Mouse (Mus musculus) stomach, embryonic 14.5 days (tissue): Measurements from ENCODE around the gene Cd5. TPM values are rescaled to one million over a fixed set of nuclear protein-coding genes. Genes with fewer than 3 reads are reported as not detected.

Experiments
- ATAC-seq: fragments of 200-750 bp; cut with Nextera tagmentation; 2 replicates; pipeline ENCODE4 v1.8.0; 2017; ENCODE audit warnings: low read depth, moderate TSS enrichment; ENCODE audit not compliant: insufficient number of reproducible peaks, insufficient read depth, low FRiP score
- H3K27ac ChIP-seq: fragments of 300-500 bp; sonication (generic); 2 replicates; pipeline ENCODE4 v1.5.1; 2014; ENCODE audit warnings: mild to moderate bottlenecking, low read length, moderate library complexity, mixed read lengths
- H3K27me3 ChIP-seq: fragments of 300-500 bp; sonication (generic); 2 replicates; pipeline ENCODE4 v1.6.1; 2014; ENCODE audit warnings: low read length, control low read depth, mixed read lengths; ENCODE audit not compliant: control insufficient read depth, insufficient read depth
- H3K36me3 ChIP-seq: fragments of 300-500 bp; sonication (generic); 2 replicates; pipeline ENCODE4 v1.6.1; 2014; ENCODE audit warnings: mild to moderate bottlenecking, control low read depth, low read length, moderate library complexity, mixed read lengths; ENCODE audit not compliant: control insufficient read depth, insufficient read depth
- H3K4me1 ChIP-seq: fragments of 300-500 bp; sonication (generic); 2 replicates; pipeline ENCODE4 v1.6.1; 2014; ENCODE audit warnings: low read length, control low read depth, mixed read lengths; ENCODE audit not compliant: control insufficient read depth, insufficient read depth
- H3K4me2 ChIP-seq: fragments of 300-500 bp; sonication (generic); replicated peaks from 2 replicates; pipeline ENCODE4 v1.6.1; 2014; ENCODE audit warnings: low read depth, low read length, control low read depth
- H3K4me3 ChIP-seq: fragments of 300-500 bp; sonication (generic); 2 replicates; pipeline ENCODE4 v1.5.1; 2014; ENCODE audit warnings: low read depth, low read length, control low read depth
- H3K9ac ChIP-seq: fragments of 300-500 bp; sonication (generic); replicated peaks from 2 replicates; pipeline ENCODE4 v1.6.1; 2014; ENCODE audit warnings: low read depth, mild to moderate bottlenecking, control low read depth, low read length, moderate library complexity, mixed read lengths
- H3K9me3 ChIP-seq: fragments of 300-500 bp; sonication (generic); 2 replicates; pipeline ENCODE4 v1.6.1; 2016; ENCODE audit warnings: low read depth, low read length, control low read depth; ENCODE audit not compliant: control insufficient read depth
- WGBS: fragments of 180-500 bp; shearing (Covaris S2); extraction: QIAGEN DNeasy Blood & Tissue Kit; methylation state at CpG from one replicate; pipeline ENCODE4 v1.1.7; 2014; 5-methylcytosine and 5-hydroxymethylcytosine counted together
- polyA plus RNA-seq: library from polyadenylated mRNA; unstranded; fragments of >200 nt; fragmentation: Nextera tagmentation; extraction: Ambion mirVana; gene quantifications from 2 replicates; pipeline ENCODE4 v1.2.1, GENCODE M21; 2014

The Cd5 gene
- polyA plus RNA-seq, 1 experiment from 2014 or later: 2.1 TPM

GRCm38 (mm10) chr19:10690336-10690735 is 48.5 kb downstream of the Cd5 start:
- peak overlapping the region; percentile 97; the same call in 1 of the 2 replicates for H3K27ac ChIP-seq

GRCm38 (mm10) chr19:10689470-10690166 is 49.2 kb downstream of the Cd5 start:
- peak overlapping the region; percentile 77 for H3K9ac ChIP-seq
- no peaks in the 10 kb centered on the region for H3K9me3 ChIP-seq
- no peak for ATAC-seq
- peak overlapping the region; percentile 76 for H3K4me3 ChIP-seq
- peak overlapping the region; percentile 78 for H3K4me2 ChIP-seq
- no peaks in the 10 kb centered on the region for H3K36me3 ChIP-seq
- 43% methylated on average over 5 of the region's 5 CpGs for WGBS
- H3K4me1 ChIP-seq: peaks cover 16% of the 10 kb centered on the region
- no peaks in the 10 kb centered on the region for H3K27me3 ChIP-seq
- H3K27ac ChIP-seq: peak overlapping the region; percentile 97

More at GRCm38 (mm10) chr19:10690336-10690735, 48.5 kb downstream of the Cd5 start:
- WGBS: 59% methylated on average over 3 of the region's 3 CpGs
- Histone ChIP-seq H3K9me3 (no peaks in the 10 kb centered on the region), H3K9ac (no peak overlapping the region), H3K36me3 (no peaks in the 10 kb centered on the region), H3K4me1 (peaks cover 19% of the 10 kb centered on the region), H3K4me3 (peak overlapping the region; percentile 76; the same call in 1 of the 2 replicates), H3K4me2 (peak overlapping the region; percentile 78), H3K27me3 (no peaks in the 10 kb centered on the region)
- ATAC-seq: no peak

DNA sequence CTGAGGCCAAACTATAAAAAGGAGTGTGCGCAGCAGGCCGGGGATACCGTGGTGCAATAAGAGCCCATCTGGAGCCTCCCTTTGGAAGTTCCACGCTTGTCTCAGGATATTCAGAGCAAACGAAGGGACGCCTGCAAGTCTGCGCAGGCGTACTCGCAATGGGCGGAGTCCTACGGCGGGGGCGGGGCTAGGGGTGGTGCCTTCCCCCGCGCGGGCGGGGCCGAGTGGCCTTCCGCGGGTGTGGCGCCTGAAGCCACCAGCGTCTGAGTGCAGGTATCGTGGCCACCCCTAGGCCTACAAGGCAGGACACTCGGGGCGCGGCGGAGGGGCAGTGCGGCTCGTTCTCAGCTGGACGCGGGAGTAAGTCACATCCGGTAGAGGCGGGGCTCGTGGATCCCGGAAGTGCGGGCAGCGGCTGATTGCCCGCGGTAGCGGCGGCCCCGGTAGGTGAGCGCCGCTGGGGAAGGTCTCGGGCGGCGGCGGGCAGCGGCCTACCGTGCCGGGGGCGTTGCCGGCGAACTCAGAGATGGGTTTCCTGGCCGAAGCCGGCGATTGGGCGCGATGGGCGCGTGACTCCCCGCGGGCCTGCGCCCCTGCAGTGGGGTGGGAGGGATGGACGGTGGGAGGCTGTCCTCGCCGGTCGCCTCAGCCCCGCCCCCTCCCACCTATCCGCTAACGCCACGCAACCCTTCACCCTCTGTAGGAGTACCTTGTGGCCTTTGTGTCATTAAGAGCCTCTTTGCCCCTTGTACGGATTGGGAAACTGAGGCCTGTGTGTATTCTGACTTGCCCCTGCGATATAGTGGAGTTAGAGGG is 50.1 kb downstream of the Cd5 start, which contains the start of gene Vps37c:
TSS of gene Vps37c (plus strand) at position 199 of the 816 bp plus-strand sequence.
- Histone ChIP-seq H3K27ac (peak within 1 kb of the TSS; percentile 97), H3K9ac (peak within 1 kb of the TSS; percentile 77), H3K4me3 (peak within 1 kb of the TSS; percentile 76), H3K4me1 (peaks cover 16% of the 10 kb centered on the region), H3K4me2 (peak within 1 kb of the TSS; percentile 78), H3K27me3 (no peaks in the 10 kb centered on the region), H3K36me3 (no peaks in the 10 kb centered on the region), H3K9me3 (no peaks in the 10 kb centered on the region)
- peak; percentile 88 for ATAC-seq
- WGBS: under 1% methylated on average over 72 of the region's 74 CpGs

GRCm38 (mm10) chr19:10685727-10686126 is 53.1 kb downstream of the Cd5 start:
- Histone ChIP-seq H3K36me3 (no peaks in the 10 kb centered on the region), H3K27ac (no peak overlapping the region), H3K4me1 (peaks cover 14% of the 10 kb centered on the region), H3K9me3 (no peaks in the 10 kb centered on the region), H3K9ac (no peak overlapping the region), H3K4me3 (no peak overlapping the region), H3K27me3 (no peaks in the 10 kb centered on the region), H3K4me2 (no peak overlapping the region)
- peak; percentile 67 for ATAC-seq
- 63% methylated on average over 2 of the region's 2 CpGs for WGBS

GRCm38 (mm10) chr19:10685081-10685480 is 53.7 kb downstream of the Cd5 start:
- no peaks in the 10 kb centered on the region for H3K9me3 ChIP-seq
- WGBS: 85% methylated on average over 9 of the region's 9 CpGs
- no peak overlapping the region for H3K4me2 ChIP-seq
- H3K36me3 ChIP-seq: no peaks in the 10 kb centered on the region
- H3K4me1 ChIP-seq: peaks cover 11% of the 10 kb centered on the region
- no peaks in the 10 kb centered on the region for H3K27me3 ChIP-seq
- ATAC-seq: no peak
- H3K9ac ChIP-seq: no peak overlapping the region
- no peak overlapping the region for H3K27ac ChIP-seq
- no peak overlapping the region for H3K4me3 ChIP-seq

- no peak overlapping the region for H3K9ac ChIP-seq
- no peak overlapping the region for H3K4me2 ChIP-seq
- ATAC-seq: no peak
- H3K36me3 ChIP-seq: no peaks in the 10 kb centered on the region
- no peaks in the 10 kb centered on the region for H3K4me1 ChIP-seq
- H3K27me3 ChIP-seq: no peaks in the 10 kb centered on the region
- no peaks in the 10 kb centered on the region for H3K9me3 ChIP-seq
- no peak overlapping the region for H3K27ac ChIP-seq
- WGBS: 58% methylated on average over 4 of the region's 4 CpGs
- H3K4me3 ChIP-seq: no peak overlapping the region
Measured at GRCm38 (mm10) chr19:10681571-10681970, 57.2 kb downstream of the Cd5 start.

DNA sequence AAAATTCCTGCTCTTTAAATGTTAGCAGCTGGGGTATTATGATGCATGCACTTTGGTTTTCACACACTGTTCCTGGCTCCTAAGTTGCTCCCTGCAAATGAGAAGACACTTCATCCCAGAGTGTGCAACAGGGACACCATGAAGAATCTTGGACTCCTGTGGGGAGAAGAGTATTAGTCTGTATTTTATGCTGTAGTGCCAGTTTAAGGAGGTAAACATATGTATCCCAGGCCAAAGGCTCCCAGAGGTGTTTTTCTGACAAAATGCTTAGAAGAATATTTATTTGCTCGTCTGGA is 60.1 kb downstream of the Cd5 start:
- no peaks in the 10 kb centered on the region for H3K36me3 ChIP-seq
- WGBS: 71% methylated on average over 1 of the region's 1 CpGs
- H3K9me3 ChIP-seq: no peaks in the 10 kb centered on the region
- H3K27me3 ChIP-seq: no peaks in the 10 kb centered on the region
- H3K4me2 ChIP-seq: no peak overlapping the region
- ATAC-seq: no peak
- no peak overlapping the region for H3K27ac ChIP-seq
- H3K4me1 ChIP-seq: no peaks in the 10 kb centered on the region
- H3K9ac ChIP-seq: no peak overlapping the region
- no peak overlapping the region for H3K4me3 ChIP-seq

- no peaks in the 10 kb centered on the region for H3K9me3 ChIP-seq
- H3K27me3 ChIP-seq: no peaks in the 10 kb centered on the region
- 40% methylated on average over 6 of the region's 6 CpGs for WGBS
- no peaks in the 10 kb centered on the region for H3K36me3 ChIP-seq
- H3K27ac ChIP-seq: no peak within 1 kb of the TSS
- ATAC-seq: peak; percentile 37; the same call in 1 of the 2 replicates
- H3K4me1 ChIP-seq: no peaks in the 10 kb centered on the region
- H3K4me3 ChIP-seq: no peak within 1 kb of the TSS
- no peak within 1 kb of the TSS for H3K4me2 ChIP-seq
- H3K9ac ChIP-seq: no peak within 1 kb of the TSS
Measured at GRCm38 (mm10) chr19:10677915-10678771, 60.7 kb downstream of the Cd5 start, which contains the start of gene Pga5. Gene Pga5 (minus strand): TSS chr19:10678071.
